8 mouse cellular contexts compared by ENCODE assay signal in the genomic region with DNA sequence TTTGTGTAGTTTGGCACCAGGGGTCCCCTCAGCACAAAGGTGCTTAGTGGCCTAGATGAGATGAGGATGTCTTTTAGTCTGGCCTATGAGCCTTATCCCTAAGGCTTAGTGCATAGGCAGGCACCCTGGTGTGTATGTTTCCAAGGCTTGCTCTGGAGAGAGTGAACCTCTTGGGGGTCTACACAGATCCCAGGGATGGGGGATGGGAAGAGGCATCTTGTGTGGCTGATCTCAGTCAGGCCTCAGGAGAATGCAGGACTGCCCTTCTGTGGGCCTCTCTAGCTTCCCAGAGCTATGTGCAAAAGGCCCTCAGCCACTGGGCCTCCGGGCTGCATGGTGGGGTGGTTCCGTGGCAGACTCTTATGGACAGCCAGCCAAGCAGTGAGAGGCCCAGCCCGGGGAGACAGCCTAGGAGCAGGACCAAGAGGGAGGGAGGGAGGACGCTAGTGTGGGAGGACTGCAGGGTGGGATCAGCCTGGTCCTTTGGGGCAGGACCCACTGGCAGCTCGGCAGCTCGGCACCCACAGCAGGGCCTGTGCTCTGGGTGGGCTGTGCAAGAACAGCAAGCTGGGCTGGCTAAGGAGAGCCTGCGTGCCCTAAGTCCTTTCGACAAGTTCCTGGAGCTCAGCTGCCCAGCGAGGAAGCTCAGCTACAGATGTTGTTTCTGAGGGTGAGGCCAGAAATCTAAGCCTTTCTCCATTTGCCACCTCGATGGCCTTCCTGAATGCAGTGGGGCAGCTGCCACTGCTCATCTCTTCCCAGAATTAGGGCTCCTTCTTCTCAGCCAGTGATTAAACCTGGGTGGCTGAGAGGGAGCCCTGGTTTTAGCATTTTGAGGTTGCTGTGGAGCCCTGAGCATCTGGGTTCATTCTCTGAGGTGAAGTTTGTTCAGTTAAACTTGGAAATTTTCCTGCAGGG. TPM values are rescaled to one million over a fixed set of nuclear protein-coding genes. Genes with fewer than 3 reads are reported as not detected.
DNase-seq lines count a peak whose midpoint lies in the region; ATAC-seq and TF ChIP-seq lines count a peak whose summit lies in the region.

No protein-coding gene starts in this region.

- H3K9ac ChIP-seq in embryonic facial prominence, embryonic 13.5 days = peak overlapping the region; percentile 51; the same call in 1 of the 2 replicates
- H3K9ac ChIP-seq in limb, embryonic 15.5 days = no peak overlapping the region

- H3K9me3 ChIP-seq in embryonic facial prominence, embryonic 13.5 days = no peaks in the 10 kb centered on the region
- no peaks in the 10 kb centered on the region for H3K9me3 ChIP-seq in limb, embryonic 15.5 days

- peaks cover 52% of the 10 kb centered on the region for H3K4me1 ChIP-seq in cerebellum, adult 2 months (ENCODE audit: control insufficient read depth, insufficient read depth, low read length)
- peaks cover 47% of the 10 kb centered on the region for H3K4me1 ChIP-seq in embryonic facial prominence, embryonic 13.5 days
- H3K4me1 ChIP-seq in limb, embryonic 15.5 days = peaks cover 65% of the 10 kb centered on the region

- no peak for ATAC-seq in embryonic facial prominence, embryonic 13.5 days (ENCODE audit: insufficient number of reproducible peaks, insufficient read depth, low FRiP score, low TSS enrichment, low read depth)
- ATAC-seq in limb, embryonic 15.5 days (ENCODE audit: insufficient number of reproducible peaks, low FRiP score, low TSS enrichment, low read depth) = no peak

- H3K4me2 ChIP-seq in embryonic facial prominence, embryonic 13.5 days = no peak overlapping the region
- peak overlapping the region; percentile 24 for H3K4me2 ChIP-seq in limb, embryonic 15.5 days

- H3K4me3 ChIP-seq in cerebellum, adult 2 months (replicated peaks; ENCODE audit: insufficient read depth, low read depth, low read length) = no peak overlapping the region
- no peak overlapping the region for H3K4me3 ChIP-seq in embryonic facial prominence, embryonic 13.5 days
- H3K4me3 ChIP-seq in limb, embryonic 15.5 days = peak overlapping the region; percentile 9; the same call in 1 of the 2 replicates

- TF ChIP-seq POLR2A in cerebellum, adult 2 months (IDR thresholded peaks at IDR 0.05; ENCODE audit: borderline replicate concordance, insufficient read depth, low read length) = no peak

- H3K27ac ChIP-seq in cerebellum, adult 2 months (ENCODE audit: insufficient read depth, low read length) = peak overlapping the region; percentile 6
- H3K27ac ChIP-seq in embryonic facial prominence, embryonic 13.5 days = peak overlapping the region; percentile 80
- H3K27ac ChIP-seq in limb, embryonic 15.5 days = peak overlapping the region; percentile 90

- WGBS in cerebellum, adult 2 months = 30% methylated on average over 10 of the region's 10 CpGs
- 65% methylated on average over 10 of the region's 10 CpGs for WGBS in embryonic facial prominence, embryonic 13.5 days
- 41% methylated on average over 10 of the region's 10 CpGs for WGBS in limb, embryonic 15.5 days

- H3K36me3 ChIP-seq in embryonic facial prominence, embryonic 13.5 days = peaks cover 12% of the 10 kb centered on the region
- 0 out of 2 replicates have a peak, but pooled peaks cover 8% of the 10 kb centered on the region for H3K36me3 ChIP-seq in limb, embryonic 15.5 days

- H3K27me3 ChIP-seq in cerebellum, adult 2 months (ENCODE audit: control insufficient read depth, insufficient read depth, low read length) = no peaks in the 10 kb centered on the region
- no peaks in the 10 kb centered on the region for H3K27me3 ChIP-seq in embryonic facial prominence, embryonic 13.5 days
- no peaks in the 10 kb centered on the region for H3K27me3 ChIP-seq in limb, embryonic 15.5 days

- DNase-seq in cerebellum, adult 2 months = peak in 1 of 2 experiments; percentile 52
- no peak for DNase-seq in cerebellum, postnatal 4 days (ENCODE audit: low spot score in 2 of 2)
- peak; percentile 74 to 76 for DNase-seq in heart, postnatal 10 days
- peak; percentile 42 for DNase-seq in ovary, postnatal 36 days (ENCODE audit: low spot score)
- no peak for DNase-seq in embryo, embryonic 9.5 days (ENCODE audit: extremely low spot score)
- DNase-seq in natural killer cell, adult 2 months (ENCODE audit: low spot score in 2 of 2) = no peak

- intact Hi-C loops in heart, postnatal 10 days (cut with DNase I) = no loop called here

- TF ChIP-seq CTCF in cerebellum, adult 2 months (IDR thresholded peaks at IDR 0.05; ENCODE audit: borderline replicate concordance, insufficient read depth, low read depth, low read length) = no peak

RNA-seq across cellular contexts. Expression of a gene that starts 5.5 kb away (rescaled TPM):
- 106 and 119 TPM in 2 replicates for polyA plus RNA-seq in cerebellum, adult 2 months (2012; rRNA removed)
- 103 and 106 TPM in 2 replicates for polyA plus RNA-seq in embryonic facial prominence, embryonic 13.5 days (2015; fragmentation: Nextera tagmentation; extraction: Ambion mirVana)
- total RNA-seq in heart, postnatal 10 days (2021) = 100 to 1,000 TPM; 171 to 174 TPM
- 108 and 127 TPM in 2 replicates for polyA plus RNA-seq in limb, embryonic 15.5 days (2015; fragmentation: Nextera tagmentation; extraction: Ambion mirVana)

RNA-seq across cellular contexts. Expression of a gene that starts 43.8 kb away (rescaled TPM):
- polyA plus RNA-seq in cerebellum, adult 2 months (2012; rRNA removed) = 45.7 and 46.2 TPM in 2 replicates
- polyA plus RNA-seq in embryonic facial prominence, embryonic 13.5 days (2015; fragmentation: Nextera tagmentation; extraction: Ambion mirVana) = 31.3 and 32.8 TPM in 2 replicates
- 10 to 100 TPM; 60.3 to 65.0 TPM for total RNA-seq in heart, postnatal 10 days (2021)
- polyA plus RNA-seq in limb, embryonic 15.5 days (2015; fragmentation: Nextera tagmentation; extraction: Ambion mirVana) = 32.9 and 39.3 TPM in 2 replicates

RNA-seq across cellular contexts. Expression of a gene that starts 43.8 kb away (rescaled TPM):
- polyA plus RNA-seq in cerebellum, adult 2 months (2012; rRNA removed) = 220 and 242 TPM in 2 replicates
- polyA plus RNA-seq in embryonic facial prominence, embryonic 13.5 days (2015; fragmentation: Nextera tagmentation; extraction: Ambion mirVana) = 76.5 and 81.8 TPM in 2 replicates
- total RNA-seq in heart, postnatal 10 days (2021) = 10 to 100 TPM; 32.5 to 35.1 TPM
- polyA plus RNA-seq in limb, embryonic 15.5 days (2015; fragmentation: Nextera tagmentation; extraction: Ambion mirVana) = 134 and 140 TPM in 2 replicates

RNA-seq across cellular contexts. Expression of a gene that starts 56.9 kb away (rescaled TPM):
- 62.2 and 67.5 TPM in 2 replicates for polyA plus RNA-seq in cerebellum, adult 2 months (2012; rRNA removed)
- polyA plus RNA-seq in embryonic facial prominence, embryonic 13.5 days (2015; fragmentation: Nextera tagmentation; extraction: Ambion mirVana) = 1.1 TPM in 2 replicates
- not detected for total RNA-seq in heart, postnatal 10 days (2021)
- polyA plus RNA-seq in limb, embryonic 15.5 days (2015; fragmentation: Nextera tagmentation; extraction: Ambion mirVana) = 0.20 TPM in 1 of 2 replicates, not detected in the other

Comparison
In these comparisons a context has a peak if more than half of its experiments do, and no peak if none do; other contexts are left out.
1. DNase-seq: peak in heart, postnatal 10 days (2 of 2) and ovary, postnatal 36 days (single experiment); none in cerebellum, postnatal 4 days (0 of 2), embryo, embryonic 9.5 days (single experiment) and natural killer cell, adult 2 months (0 of 2).
2. H3K27ac ChIP-seq: peak in every context shown above with its lines; median percentile 90 in limb, embryonic 15.5 days; 80 in embryonic facial prominence, embryonic 13.5 days; 6 in cerebellum, adult 2 months.